Mouse (Mus musculus) testis, postnatal 10 days (tissue): ENCODE measurements at regions not wholly inside any gene's neighbourhood (a gene's known extent, or its start where the extent isn't known, plus 50 kb on each side); places are given as distances from the start of the nearest gene placed in this dataset.

Experiments
- DNase-seq: peaks from one replicate; pipeline ENCODE4 v3.0.0; 2021; ENCODE audit warnings: low spot score

DNA sequence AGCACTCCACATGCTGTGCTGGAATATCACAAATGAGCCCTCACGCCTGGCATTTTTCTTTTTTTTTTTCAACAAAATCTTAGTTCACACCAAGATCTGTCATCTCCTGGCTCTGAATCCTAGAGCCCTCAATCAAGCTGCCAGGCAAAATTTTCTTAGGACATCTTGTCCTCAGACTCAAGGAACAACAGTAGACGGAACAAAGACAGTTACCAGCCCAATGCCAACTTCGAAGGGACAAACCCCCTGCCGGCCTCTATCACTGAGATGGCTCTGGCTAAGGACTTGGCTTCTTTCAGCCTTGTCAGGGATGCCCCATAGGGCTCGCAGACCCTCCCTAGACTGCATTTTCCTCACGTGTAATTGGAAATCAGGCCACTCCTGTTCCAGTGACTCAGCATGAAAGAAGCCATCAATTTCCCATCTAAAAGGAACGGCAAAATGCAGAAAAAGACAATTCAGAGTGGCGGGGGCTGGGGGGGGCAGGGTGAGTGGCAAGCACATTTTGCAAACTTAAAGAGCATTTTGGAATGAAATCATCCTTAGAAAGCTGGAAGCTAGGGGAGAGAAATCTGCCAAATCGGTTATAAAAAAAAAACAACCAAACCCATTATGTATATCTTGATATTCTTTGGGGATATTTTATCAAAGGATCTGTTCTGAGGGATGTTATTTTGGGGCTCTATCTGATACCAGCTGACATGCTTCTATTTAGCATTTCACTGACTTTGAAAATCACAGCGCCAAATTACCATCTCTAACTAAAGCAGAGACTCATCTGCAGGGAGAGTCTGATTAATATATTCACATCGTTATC is 116.1 kb upstream of the Sulf2 start:
- DNase-seq: no peak

DNA sequence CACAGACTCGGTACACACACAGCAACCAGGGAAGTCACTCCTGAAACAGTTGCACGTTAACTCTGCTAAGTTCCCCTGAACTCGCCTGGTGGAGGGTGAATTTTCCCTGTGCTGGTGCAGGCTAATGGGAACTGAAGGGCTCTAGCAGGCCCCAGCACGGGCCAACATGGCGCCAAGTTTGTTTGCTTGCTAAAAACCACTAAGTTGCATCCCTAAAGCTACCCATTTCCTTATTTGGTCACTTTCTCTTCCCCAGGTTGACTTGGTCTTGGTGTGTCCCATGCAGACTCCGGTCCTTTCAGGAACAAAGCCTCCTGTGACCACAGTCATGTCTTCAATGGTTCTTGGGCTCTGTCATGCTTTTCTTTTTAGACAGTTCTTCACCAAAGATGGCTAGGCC is 114.5 kb upstream of the Sulf2 start:
- DNase-seq: no peak

DNA sequence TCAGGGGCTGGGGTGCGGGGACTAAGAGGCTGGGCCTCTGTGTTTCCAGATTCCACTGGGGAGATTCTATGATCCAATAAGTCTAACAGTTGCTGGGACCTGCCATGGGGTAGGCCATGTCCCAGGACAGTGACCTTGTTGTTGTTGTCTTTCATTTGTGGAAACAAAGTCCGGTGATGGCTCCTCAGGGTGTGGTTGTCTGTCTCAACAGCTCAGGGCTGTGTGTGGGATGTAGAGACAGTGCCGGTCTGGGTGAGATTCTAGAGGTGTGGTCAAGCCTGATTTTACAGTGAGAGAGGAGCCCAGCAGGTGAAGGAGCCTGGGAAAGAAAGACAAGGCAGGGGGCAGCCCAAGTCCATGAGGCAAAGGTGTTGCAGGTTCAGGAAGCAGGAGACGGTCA is 111.5 kb upstream of the Sulf2 start:
- no peak for DNase-seq

DNA sequence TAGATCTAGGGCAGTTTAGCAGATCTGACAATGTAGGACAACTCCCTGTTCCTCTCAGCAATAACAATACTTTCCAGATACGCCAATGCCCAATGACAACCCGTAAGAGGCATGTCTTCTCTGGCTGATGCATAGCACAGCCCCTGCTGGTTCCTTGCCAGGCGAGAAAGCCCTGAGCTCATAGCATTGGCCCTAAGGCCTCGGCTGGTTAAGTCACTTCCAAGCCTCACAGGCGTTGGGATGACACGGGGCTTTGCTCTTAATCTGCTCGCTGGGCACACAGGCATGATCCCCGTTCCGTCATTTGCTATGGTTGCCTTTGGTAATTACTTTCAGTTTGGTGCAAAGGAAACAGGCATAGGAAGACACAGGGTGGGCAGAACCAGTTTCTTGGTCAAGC is 111.0 kb upstream of the Sulf2 start:
- no peak for DNase-seq

DNA sequence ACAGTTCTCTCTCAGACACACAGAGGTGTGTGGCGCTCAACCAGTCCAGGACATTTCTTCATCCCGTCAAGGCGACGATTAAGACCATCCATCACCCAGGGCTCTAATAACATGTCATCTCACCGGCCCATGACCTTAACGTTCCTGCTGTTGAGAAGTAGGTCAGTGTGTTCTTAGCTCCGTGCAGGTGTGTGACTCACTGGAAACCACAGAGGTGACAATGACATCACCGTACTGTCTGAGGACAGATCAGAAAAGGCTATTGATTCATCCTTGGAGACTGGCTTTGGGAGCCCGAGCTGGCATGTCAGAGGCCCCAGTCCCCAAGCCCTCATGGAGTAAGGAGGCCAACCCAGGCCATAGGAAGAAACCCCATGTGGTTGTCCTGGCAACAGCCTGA is 109.3 kb upstream of the Sulf2 start:
- no peak for DNase-seq

DNA sequence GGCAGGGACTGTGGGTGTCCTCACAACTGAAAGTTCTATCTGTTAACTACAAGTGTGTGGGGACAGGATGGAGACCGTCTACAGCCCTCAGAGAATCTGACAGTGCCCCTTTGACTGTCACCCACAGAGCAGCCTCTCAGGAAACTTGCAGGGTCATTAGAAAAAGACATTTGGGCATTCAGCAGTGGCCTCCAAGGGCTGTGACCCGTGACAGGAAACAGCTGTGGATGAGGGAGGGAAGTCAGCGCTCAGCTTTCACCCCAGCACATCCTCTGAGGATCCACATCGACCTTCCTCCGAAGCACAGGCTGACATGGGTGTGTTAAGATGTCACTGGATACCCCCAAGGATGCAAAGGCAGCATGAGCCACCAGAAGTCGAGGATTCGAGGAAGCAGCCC is 106.3 kb upstream of the Sulf2 start:
- DNase-seq: no peak

DNA sequence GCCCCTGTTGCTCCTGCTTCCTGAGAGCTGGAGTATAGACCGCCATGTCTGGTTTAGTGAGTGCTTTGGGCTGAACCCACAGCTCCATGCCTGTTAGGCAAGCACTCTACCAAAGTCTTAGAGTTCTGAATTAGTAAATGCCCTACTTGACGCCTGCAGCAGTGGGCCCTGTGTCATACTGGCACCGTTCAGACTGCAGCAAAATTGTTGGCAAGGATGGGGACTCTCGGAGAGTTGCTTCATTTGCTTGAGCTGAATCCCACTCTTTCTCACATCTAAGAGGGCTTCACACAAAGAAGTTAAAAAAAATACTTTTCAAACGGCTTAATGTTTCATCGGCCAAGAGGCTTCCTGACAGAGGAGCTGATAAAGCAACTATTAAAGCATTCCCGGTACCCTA is 105.6 kb upstream of the Sulf2 start:
- no peak for DNase-seq

DNA sequence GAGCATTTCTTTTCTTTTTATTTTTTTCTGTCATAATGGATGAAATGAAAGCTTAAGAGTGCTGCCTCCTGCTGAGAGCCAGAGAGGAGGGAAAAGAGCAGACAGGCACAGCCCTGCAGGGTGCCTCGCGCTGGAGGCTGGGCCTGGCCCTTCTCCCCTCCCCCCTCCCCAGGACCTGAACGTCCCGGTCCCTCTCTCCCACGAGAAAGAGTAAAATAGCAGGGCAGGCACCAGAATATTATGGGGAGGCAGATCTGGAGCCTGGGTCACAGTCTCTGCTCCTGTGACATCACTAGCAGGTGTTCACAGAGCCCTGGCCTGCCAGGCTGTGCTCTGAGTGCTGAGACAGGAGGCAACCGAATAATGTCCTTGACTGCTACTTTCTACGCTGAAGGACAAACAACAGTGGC is 103.3 kb upstream of the Sulf2 start:
- DNase-seq: no peak

DNA sequence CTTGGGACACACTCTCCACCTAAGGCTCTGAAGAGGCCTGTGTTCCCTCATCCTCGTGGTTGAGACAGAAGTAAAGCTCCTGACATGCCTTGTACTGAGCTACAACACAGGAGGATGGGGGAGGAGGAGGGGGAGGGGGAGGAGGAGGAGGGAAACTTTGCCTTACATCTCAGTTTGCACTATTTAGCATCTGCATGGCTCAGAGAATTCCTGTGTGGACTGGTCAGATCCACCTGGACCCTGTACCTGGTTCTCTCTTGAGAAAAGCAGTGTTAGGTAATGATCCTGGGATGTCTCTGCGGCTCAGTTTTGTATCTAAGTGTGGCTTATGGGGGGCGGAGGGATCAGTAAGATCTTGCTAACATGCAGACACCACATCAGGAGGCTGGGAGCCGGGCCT is 102.2 kb upstream of the Sulf2 start:
- DNase-seq: no peak

DNA sequence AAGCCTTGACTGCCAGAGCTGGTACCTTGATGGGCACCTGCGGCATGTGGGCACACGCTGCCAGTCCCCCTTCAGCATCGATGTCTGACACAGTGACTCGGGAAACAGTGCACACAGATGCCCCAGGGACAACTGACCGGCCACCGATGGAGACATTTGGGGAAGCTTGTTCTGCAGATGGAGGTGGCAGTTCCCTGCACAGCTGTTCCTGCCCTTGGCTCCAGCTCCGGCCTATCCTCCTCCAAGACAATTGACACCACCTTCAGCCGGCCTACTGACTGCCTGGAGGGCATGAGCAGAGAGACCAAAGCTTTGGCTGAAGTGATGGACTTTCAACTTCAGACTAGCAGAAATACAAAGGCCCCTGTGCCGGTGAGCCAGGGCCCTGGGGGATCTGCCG is 100.7 kb upstream of the Sulf2 start:
- no peak for DNase-seq

DNA sequence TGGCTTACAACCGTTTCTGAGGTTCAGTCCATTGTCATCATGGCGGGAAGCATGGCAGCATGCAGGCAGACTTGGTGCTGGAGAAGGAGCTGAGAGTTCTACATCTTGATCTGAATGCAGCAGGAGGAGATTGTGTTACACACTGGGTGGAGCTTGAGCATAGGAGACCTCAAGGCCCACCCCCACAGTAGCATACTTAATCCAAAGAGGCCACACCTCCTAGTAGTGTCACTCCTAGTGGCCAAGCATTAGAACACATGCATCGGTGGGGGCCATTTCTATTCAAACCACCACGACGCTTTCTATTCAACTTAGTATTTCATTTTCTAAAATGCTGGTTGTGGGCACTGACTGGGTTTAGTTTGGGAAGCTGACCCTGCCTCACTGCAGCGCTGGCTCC is 99.1 kb upstream of the Sulf2 start:
- no peak for DNase-seq

DNA sequence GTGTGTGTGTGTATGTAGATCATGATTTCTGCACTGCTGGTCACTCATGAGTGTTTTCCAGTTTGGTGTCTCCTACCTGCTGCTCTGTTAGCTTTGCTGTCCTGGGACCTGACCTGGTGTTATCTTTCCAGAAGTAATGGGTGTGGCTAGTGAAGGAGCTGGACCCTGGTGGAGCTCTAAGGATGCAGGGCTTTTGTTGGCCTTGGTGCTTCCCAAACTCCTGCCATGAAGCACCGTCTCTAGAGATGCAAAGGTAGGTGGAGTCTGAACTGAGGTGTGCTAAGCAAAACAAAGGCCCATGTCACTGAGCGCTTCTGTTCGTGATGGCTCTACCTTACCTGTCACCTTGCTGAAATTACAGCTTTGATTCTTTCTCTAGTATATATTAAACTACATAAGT is 96.6 kb upstream of the Sulf2 start:
- no peak for DNase-seq

DNA sequence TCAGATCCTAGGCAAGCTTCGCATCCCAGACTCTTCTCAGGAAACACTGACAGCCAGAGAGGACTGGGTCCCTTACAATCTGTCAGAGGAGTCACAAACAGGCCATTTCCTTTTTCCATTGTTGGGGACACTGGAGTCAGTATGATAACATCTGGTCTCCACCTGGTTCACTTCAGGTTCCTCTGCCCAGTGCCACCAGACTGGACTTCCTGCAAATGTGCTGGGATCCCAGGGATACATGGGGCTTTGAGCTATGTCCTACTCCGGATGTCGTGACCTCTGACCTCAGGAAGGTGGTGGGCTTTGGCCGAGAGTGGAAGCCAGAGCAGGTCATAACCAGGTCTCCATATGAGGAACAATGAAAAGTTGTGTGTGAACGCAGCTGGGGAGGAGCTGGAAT is 96.0 kb upstream of the Sulf2 start:
- DNase-seq: no peak

DNA sequence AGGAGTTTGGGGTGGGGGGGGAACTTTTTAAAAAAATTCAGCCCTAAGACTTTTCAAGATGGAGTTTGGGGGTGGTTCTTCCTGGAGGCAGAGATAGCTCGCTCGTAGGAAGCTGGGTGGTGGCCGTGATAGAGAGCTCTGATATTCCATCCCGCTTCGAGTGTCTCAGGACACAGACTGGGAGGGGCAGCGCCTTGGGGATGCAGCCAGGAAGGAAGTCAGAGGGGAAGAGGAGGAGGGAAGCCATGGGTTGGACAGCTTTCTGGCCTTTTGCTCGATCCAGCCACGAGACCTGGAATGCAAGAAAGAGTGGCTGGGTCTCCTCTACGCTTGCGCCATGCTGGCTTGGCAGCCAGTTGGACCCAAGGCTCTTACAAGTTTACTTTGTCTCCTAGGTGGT is 95.1 kb upstream of the Sulf2 start:
- DNase-seq: no peak

DNA sequence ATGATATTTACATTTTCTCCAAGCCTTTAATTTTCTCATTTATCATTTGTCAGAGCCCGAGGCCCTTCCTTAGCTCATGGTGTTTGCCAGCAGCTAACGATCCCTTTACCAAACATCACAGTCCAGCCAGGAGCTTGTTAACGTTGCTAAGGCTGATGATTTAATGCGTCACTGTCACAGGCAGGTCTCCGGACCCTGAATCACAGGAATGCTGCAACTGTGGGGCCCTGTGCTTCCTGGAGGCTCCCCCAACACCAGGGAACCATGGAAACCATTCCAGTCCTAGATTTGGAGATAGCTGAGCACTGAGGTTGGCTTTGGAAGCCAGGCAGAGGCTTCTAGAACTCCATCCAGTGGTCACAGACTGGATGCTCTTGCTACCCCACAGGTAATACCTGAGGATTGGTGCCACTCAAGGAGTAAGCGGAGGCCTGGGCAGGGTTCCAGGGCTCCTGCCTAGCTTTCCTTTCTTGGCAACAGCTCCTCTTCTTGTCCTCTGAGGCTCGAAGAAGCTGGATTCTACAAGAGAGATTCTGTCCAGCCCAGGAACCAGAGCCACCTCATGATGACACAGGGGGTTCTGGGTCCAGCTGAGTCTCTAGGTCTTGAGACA is 94.0 kb upstream of the Sulf2 start:
- no peak for DNase-seq

DNA sequence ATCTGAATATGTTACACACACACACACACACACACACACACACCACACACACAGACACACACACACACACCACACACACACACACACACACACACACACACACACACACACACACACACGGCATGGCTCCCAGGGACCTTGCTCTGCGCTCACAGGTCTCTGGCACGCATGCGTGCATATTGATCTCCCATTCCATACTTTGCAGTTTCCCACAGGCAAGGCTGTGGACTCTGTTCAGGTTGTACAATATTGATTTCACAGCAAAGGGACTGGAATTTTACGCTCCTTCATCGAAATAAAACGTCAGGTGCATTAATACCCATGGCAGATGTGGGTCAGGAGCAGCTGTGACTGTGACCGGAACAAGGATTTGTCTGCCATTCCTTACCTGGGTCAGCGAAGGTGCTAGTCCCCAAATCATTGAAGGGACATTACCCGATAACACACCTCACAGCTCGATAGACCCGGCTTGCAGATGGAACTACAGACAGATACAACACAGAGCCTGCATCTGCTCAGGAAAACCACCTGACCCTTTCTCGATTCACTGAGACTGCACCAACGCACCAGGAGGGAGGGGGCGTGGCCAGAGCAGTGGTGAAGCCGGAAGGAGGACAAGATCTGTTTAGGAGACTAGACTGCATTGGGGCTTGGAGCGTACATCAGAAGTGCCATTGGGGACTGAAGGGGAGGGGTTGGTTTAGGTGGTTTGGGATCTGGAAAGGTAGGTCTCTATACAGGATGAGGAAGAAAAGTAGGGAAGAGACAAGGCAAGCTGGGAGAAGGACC is 91.1 kb upstream of the Sulf2 start:
- DNase-seq: no peak

DNA sequence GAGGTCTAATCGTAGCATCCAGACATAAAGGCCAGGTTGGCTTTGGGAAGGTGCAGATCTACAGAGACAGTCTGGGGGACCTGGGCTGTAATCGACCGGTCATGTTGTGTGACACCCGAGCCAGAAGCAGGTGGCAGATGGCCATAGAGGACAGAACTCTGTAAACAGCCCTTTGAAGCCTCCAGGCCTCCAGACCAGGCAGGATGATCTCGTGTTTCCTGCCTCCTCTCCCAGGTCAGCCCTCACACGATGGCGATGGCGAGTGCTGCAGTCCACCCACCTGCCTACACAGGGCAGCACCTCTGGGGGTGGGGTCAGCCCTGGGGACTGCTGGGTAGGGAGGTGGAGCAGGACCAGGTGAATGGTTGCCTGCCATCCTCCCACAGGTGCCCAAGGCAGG is 89.8 kb upstream of the Sulf2 start:
- DNase-seq: no peak

DNA sequence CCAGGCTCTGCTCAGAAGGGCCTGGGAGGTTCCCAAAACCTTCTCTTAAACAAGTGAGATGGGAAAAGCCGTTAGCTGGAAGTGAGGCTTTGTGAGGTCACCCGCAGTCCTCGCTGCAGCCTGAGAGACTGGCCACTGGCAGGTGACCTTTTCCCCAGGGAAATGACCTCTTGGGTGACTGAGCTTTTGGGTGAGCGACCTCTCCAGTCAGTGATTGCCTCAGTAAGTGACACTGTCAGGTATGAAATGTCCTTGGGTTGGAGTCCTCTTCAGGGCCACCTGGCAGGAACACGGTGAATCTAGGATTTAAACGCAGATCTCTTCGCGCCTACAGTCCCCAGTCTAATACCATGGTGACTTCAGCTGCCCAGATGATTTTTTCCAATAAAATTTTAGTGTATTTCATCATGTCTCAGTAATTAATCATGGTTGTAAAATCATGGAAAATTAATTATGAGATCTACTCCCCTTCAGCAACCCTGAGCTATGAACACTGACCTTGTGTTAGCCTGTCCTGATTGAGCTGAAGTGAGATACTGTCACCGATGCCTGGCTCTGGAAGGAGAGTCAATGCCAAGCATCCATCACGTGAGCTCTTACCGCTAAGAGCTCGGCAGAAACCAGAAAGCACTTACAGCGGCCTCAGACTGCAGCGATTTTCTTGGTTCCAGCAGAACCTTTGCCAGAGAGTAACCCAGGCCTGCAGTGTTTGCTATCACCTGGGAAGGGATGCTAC is 87.5 kb upstream of the Sulf2 start:
- no peak for DNase-seq

DNA sequence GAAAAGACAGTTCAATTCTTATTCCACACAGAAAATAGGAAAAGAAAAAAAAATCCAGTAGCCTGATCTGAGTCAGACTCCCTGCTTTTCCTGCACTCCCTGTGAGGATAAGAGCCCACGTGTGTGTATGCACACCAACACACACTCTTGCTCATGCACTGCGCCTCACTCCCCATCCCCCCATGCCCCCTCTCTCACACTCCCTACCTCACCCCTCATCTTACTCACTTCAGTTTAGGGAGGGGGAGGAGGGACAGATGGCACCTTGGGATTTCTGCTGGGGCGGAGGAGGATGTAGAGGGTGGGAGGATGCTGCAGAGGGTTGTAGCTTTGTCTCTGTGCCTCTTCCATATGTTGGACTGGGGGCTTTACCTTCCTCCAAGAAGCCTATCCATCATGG is 85.8 kb upstream of the Sulf2 start:
- DNase-seq: no peak

DNA sequence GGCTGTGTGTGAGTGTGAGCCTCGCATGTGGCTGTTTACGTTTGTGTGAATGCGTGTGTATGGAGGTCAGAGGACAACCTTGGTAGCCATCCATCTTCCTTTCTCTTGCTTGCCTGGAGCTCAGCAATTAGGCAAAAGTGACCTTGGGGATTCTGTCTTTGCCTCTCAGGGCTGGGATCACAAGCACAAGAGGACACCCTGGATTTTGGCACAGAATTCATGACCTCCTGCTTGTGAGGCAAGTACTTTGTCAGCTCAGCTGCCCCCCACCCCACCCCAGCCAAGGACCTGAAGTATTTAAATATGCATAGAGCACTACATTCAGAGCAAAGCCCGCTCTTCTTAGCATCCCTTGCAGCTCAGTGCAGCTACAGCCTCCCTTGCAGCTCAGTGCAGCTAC is 84.6 kb upstream of the Sulf2 start:
- no peak for DNase-seq

DNA sequence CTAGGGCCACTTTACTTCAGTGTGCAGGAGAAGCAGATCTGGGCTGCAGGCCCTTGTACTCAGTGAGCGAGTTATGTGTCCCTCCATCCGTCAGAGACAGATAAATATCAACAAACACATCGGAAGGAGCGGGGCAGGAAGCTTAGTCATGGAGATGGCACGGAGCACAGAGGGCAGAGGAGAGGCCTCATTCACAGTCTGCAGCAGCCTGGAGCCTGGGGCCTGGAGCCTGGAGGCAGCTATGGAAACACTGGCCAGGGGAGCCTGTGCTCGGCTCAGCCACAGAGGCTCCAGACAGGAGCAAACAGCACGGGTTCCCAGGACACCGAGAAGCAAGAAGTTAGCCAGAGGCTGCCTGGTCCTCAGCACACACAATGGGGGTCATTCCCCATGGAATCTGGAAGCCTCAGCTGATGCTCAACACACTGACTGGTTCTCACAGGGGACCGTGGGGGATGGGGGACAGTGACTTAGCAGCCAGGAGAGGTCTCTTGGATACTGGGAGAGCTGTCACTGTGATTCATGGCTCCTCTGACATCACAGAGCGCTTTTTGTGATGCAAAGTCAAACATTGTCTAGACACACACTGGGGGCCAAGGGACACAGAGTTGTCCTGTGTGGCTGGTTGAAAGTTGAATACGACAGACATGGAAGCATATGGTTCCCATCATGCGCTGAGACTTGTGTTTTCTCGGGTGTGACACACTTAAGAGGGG is 82.2 kb upstream of the Sulf2 start:
- DNase-seq: no peak

DNA sequence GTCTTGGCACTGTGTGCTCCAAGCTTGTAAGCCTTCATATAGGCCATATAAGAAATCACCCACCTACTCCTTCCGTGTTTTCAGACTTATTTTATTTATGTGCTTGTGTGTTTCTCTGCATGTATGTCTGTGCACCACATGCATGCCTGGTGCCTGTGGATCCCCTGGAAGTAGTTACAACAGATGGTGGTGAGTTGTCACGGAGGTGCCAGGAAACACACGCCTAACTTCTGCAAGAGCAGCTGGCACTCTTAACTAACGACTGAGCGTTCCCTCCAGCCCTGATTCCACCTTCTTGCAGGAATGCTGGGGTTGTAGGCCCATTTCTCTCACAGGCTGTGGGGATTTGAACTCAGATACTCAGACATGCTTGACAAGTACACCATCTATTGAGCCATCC is 80.6 kb upstream of the Sulf2 start:
- DNase-seq: no peak
